Comparison of ENCODE assay signal across 21 mouse cellular contexts in the genomic region with DNA sequence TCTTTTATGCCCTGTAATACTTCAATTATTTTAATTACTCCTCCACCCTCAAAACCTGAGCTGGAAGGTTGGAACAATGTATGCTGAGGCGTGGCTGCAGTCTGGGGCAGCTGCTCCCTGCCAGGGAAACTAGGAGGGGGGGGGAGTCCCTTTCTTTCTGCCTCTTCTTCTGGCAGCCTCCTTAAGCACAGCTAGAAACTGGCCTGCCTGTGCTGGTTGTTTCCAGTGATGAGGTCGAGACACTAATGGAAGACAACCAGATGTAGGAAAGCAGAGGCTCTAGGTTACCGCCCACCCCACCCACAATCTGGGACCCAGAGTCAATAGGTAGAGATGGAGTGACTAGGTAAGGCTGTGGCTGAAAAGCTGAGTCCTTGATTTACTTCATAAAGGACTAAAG. TPM values are rescaled to one million over a fixed set of nuclear protein-coding genes. Genes with fewer than 3 reads are reported as not detected.
DNase-seq lines count a peak whose midpoint lies in the region; ATAC-seq and TF ChIP-seq lines count a peak whose summit lies in the region.
"Had no signal": no experiment of that assay in that cellular context is flagged by ENCODE, and none has a peak within 500 bp of the region (broad histone marks: within the 10 kb centered on the region; RNA-seq: fewer than 3 reads in every experiment).

No protein-coding gene starts in this region.

- H3K4me3 ChIP-seq in kidney, postnatal 0 days (replicated peaks; ENCODE audit: low read depth, low read length), result no peak overlapping the region
- H3K4me3 ChIP-seq in embryonic facial prominence, embryonic 14.5 days (ENCODE audit: low read depth, low read length), result no peak overlapping the region
- no peak overlapping the region for H3K4me3 ChIP-seq in stomach, postnatal 0 days (ENCODE audit: low read depth, low read length)
- H3K4me3 ChIP-seq in midbrain, embryonic 16.5 days (ENCODE audit: low read depth, low read length), result no peak overlapping the region
- H3K4me3 ChIP-seq: erythroblast, embryonic 14.5 days; hindbrain, embryonic 10.5 days; liver, embryonic 15.5 days; midbrain, embryonic 10.5 days had no signal

- DNase-seq in kidney, postnatal 0 days (ENCODE audit: low spot score), result no peak
- DNase-seq in kidney, adult 8-10 months, result no peak
- peak; percentile 98 for DNase-seq in R1 (ENCODE audit: low read depth, low spot score)
- peak; percentile 36 for DNase-seq in embryonic facial prominence, embryonic 14.5 days (ENCODE audit: low spot score)
- DNase-seq in stomach, postnatal 0 days (ENCODE audit: low spot score), result no peak
- no peak for DNase-seq in T-cell, adult 2 months (ENCODE audit: low spot score)
- no peak for DNase-seq in frontal cortex, postnatal 14 days (ENCODE audit: low spot score in 2 of 2)
- DNase-seq: adrenal gland, postnatal 10 days; cerebellum, postnatal 25 days; gastrocnemius, postnatal 36 days; retina, postnatal 1 day; thymus, postnatal 4 days had no signal

- H3K4me1 ChIP-seq in kidney, postnatal 0 days (replicated peaks; ENCODE audit: insufficient read depth, low read length), result no peaks in the 10 kb centered on the region
- H3K4me1 ChIP-seq in embryonic facial prominence, embryonic 14.5 days (ENCODE audit: control insufficient read depth, insufficient read depth, low read length), result peaks cover 9% of the 10 kb centered on the region
- H3K4me1 ChIP-seq in stomach, postnatal 0 days (replicated peaks; ENCODE audit: control insufficient read depth, insufficient read depth), result no peaks in the 10 kb centered on the region
- H3K4me1 ChIP-seq in midbrain, embryonic 16.5 days (ENCODE audit: control insufficient read depth, insufficient read depth, low read length), result peaks cover 6% of the 10 kb centered on the region; the same call in 1 of the 2 replicates

- ATAC-seq in kidney, postnatal 0 days (replicated peaks; ENCODE audit: low FRiP score, low read depth), result no peak
- ATAC-seq in embryonic facial prominence, embryonic 14.5 days (ENCODE audit: low read depth), result peak; percentile 39; the same call in 1 of the 2 replicates
- no peak for ATAC-seq in stomach, postnatal 0 days (ENCODE audit: low FRiP score, low TSS enrichment)
- no peak for ATAC-seq in midbrain, embryonic 16.5 days
- ATAC-seq: forebrain, embryonic 14.5 days; hindbrain, postnatal 0 days had no signal

- WGBS in kidney, postnatal 0 days, result 37% methylated on average over 3 of the region's 3 CpGs
- 47% methylated on average over 3 of the region's 3 CpGs for WGBS in embryonic facial prominence, embryonic 14.5 days
- WGBS in stomach, postnatal 0 days, result 41% methylated on average over 3 of the region's 3 CpGs
- whole genome bisulfite sequencing in midbrain, embryonic 16.5 days, result 30% methylated on average over 3 of the region's 3 CpGs

- no peaks in the 10 kb centered on the region for H3K9me3 ChIP-seq in kidney, postnatal 0 days (replicated peaks; ENCODE audit: low read length)
- no peaks in the 10 kb centered on the region for H3K9me3 ChIP-seq in embryonic facial prominence, embryonic 14.5 days (ENCODE audit: control insufficient read depth, low read length)
- no peaks in the 10 kb centered on the region for H3K9me3 ChIP-seq in stomach, postnatal 0 days (ENCODE audit: control insufficient read depth, low read length)
- no peaks in the 10 kb centered on the region for H3K9me3 ChIP-seq in midbrain, embryonic 16.5 days (replicated peaks; ENCODE audit: control insufficient read depth, low read length, poor library complexity, severe bottlenecking)
- H3K9me3 ChIP-seq: hindbrain, embryonic 10.5 days; liver, embryonic 15.5 days; midbrain, embryonic 10.5 days had no signal

- TF ChIP-seq CTCF in kidney, postnatal 0 days (IDR thresholded peaks at IDR 0.05; ENCODE audit: low read depth), result no peak
- no peak for TF ChIP-seq CTCF in stomach, postnatal 0 days (IDR thresholded peaks at IDR 0.05; ENCODE audit: low read depth)

- no peaks in the 10 kb centered on the region for H3K36me3 ChIP-seq in kidney, postnatal 0 days (ENCODE audit: insufficient read depth, low read length)
- no peaks in the 10 kb centered on the region for H3K36me3 ChIP-seq in embryonic facial prominence, embryonic 14.5 days (ENCODE audit: control insufficient read depth, insufficient read depth, low read length)
- no peaks in the 10 kb centered on the region for H3K36me3 ChIP-seq in stomach, postnatal 0 days (ENCODE audit: control insufficient read depth, insufficient read depth, low read length)
- no peaks in the 10 kb centered on the region for H3K36me3 ChIP-seq in midbrain, embryonic 16.5 days (ENCODE audit: control insufficient read depth, insufficient read depth, low read length)
- H3K36me3 ChIP-seq: hindbrain, embryonic 10.5 days; liver, embryonic 15.5 days; midbrain, embryonic 10.5 days had no signal

- no peak for TF ChIP-seq EP300 in stomach, postnatal 0 days (optimal IDR thresholded peaks at IDR 0.05)

- H3K4me2 ChIP-seq in kidney, postnatal 0 days (ENCODE audit: low read length), result no peak overlapping the region
- H3K4me2 ChIP-seq in embryonic facial prominence, embryonic 14.5 days (ENCODE audit: low read depth, low read length), result no peak overlapping the region
- no peak overlapping the region for H3K4me2 ChIP-seq in stomach, postnatal 0 days (replicated peaks; ENCODE audit: low read depth)
- no peak overlapping the region for H3K4me2 ChIP-seq in midbrain, embryonic 16.5 days (ENCODE audit: low read length)
- H3K4me2 ChIP-seq: liver, embryonic 15.5 days had no signal

- no peak overlapping the region for H3K9ac ChIP-seq in kidney, postnatal 0 days (ENCODE audit: low read depth, low read length)
- H3K9ac ChIP-seq in embryonic facial prominence, embryonic 14.5 days (ENCODE audit: low read depth, low read length), result no peak overlapping the region
- H3K9ac ChIP-seq in stomach, postnatal 0 days (ENCODE audit: low read length), result no peak overlapping the region
- no peak overlapping the region for H3K9ac ChIP-seq in midbrain, embryonic 16.5 days (ENCODE audit: low read depth, low read length)
- H3K9ac ChIP-seq: liver, embryonic 15.5 days had no signal

- no peaks in the 10 kb centered on the region for H3K27me3 ChIP-seq in kidney, postnatal 0 days (ENCODE audit: insufficient read depth, low read length)
- H3K27me3 ChIP-seq in embryonic facial prominence, embryonic 14.5 days (replicated peaks; ENCODE audit: control insufficient read depth, insufficient read depth, low read length), result no peaks in the 10 kb centered on the region
- no peaks in the 10 kb centered on the region for H3K27me3 ChIP-seq in stomach, postnatal 0 days (ENCODE audit: control insufficient read depth, insufficient read depth, low read length)
- peaks cover 10% of the 10 kb centered on the region for H3K27me3 ChIP-seq in midbrain, embryonic 16.5 days (ENCODE audit: control insufficient read depth, insufficient read depth, low read depth, low read length)

- H3K27ac ChIP-seq in kidney, postnatal 0 days, result 0 out of 2 replicates have a peak overlapping the region, but pooled peaks have one; percentile 22
- H3K27ac ChIP-seq in embryonic facial prominence, embryonic 14.5 days (replicated peaks; ENCODE audit: low read depth, low read length), result no peak overlapping the region
- H3K27ac ChIP-seq in stomach, postnatal 0 days (replicated peaks), result peak overlapping the region; percentile 77
- H3K27ac ChIP-seq in midbrain, embryonic 16.5 days (ENCODE audit: low read length), result no peak overlapping the region
- H3K27ac ChIP-seq: hindbrain, embryonic 10.5 days; hindbrain, postnatal 0 days; liver, embryonic 15.5 days; macrophage; midbrain, embryonic 10.5 days had no signal

RNA-seq across cellular contexts. Expression of a gene that starts 5.8 kb away (rescaled TPM):
- polyA plus RNA-seq in kidney, postnatal 0 days (2015; fragmentation: Nextera tagmentation; extraction: Ambion mirVana), result 1.0 and 1.3 TPM in 2 replicates
- polyA plus RNA-seq in embryonic facial prominence, embryonic 14.5 days (2014; fragmentation: Nextera tagmentation; extraction: Ambion mirVana), result 2.9 and 3.6 TPM in 2 replicates
- polyA plus RNA-seq in stomach, postnatal 0 days (2015; fragmentation: Nextera tagmentation; extraction: Ambion mirVana), result 5.5 and 6.2 TPM in 2 replicates
- 2.9 and 3.2 TPM in 2 replicates for polyA plus RNA-seq in midbrain, embryonic 16.5 days (2015; fragmentation: Nextera tagmentation; extraction: Ambion mirVana)
- polyA plus RNA-seq: erythroblast, embryonic 14.5 days had no signal

RNA-seq across cellular contexts. Expression of a gene that starts 20.5 kb away (rescaled TPM):
- polyA plus RNA-seq in kidney, postnatal 0 days (2015; fragmentation: Nextera tagmentation; extraction: Ambion mirVana), result 38.7 and 39.1 TPM in 2 replicates
- 45.1 and 48.9 TPM in 2 replicates for polyA plus RNA-seq in embryonic facial prominence, embryonic 14.5 days (2014; fragmentation: Nextera tagmentation; extraction: Ambion mirVana)
- polyA plus RNA-seq in stomach, postnatal 0 days (2015; fragmentation: Nextera tagmentation; extraction: Ambion mirVana), result 23.4 and 27.1 TPM in 2 replicates
- polyA plus RNA-seq in midbrain, embryonic 16.5 days (2015; fragmentation: Nextera tagmentation; extraction: Ambion mirVana), result 38.7 and 41.6 TPM in 2 replicates

RNA-seq across cellular contexts. Expression of a gene that starts 30.3 kb away (rescaled TPM):
- polyA plus RNA-seq in kidney, postnatal 0 days (2015; fragmentation: Nextera tagmentation; extraction: Ambion mirVana), result 0.42 and 0.59 TPM in 2 replicates
- polyA plus RNA-seq in embryonic facial prominence, embryonic 14.5 days (2014; fragmentation: Nextera tagmentation; extraction: Ambion mirVana), result 6.4 and 8.1 TPM in 2 replicates
- 0.28 and 0.42 TPM in 2 replicates for polyA plus RNA-seq in stomach, postnatal 0 days (2015; fragmentation: Nextera tagmentation; extraction: Ambion mirVana)
- 1.1 and 1.2 TPM in 2 replicates for polyA plus RNA-seq in midbrain, embryonic 16.5 days (2015; fragmentation: Nextera tagmentation; extraction: Ambion mirVana)
- polyA plus RNA-seq: erythroblast, embryonic 14.5 days had no signal

RNA-seq across cellular contexts. Expression of a gene that starts 32.7 kb away (rescaled TPM):
- polyA plus RNA-seq in kidney, postnatal 0 days (2015; fragmentation: Nextera tagmentation; extraction: Ambion mirVana), result 8.2 and 9.5 TPM in 2 replicates
- polyA plus RNA-seq in embryonic facial prominence, embryonic 14.5 days (2014; fragmentation: Nextera tagmentation; extraction: Ambion mirVana), result 9.5 and 11.8 TPM in 2 replicates
- 7.5 and 8.2 TPM in 2 replicates for polyA plus RNA-seq in stomach, postnatal 0 days (2015; fragmentation: Nextera tagmentation; extraction: Ambion mirVana)
- 16.0 and 17.2 TPM in 2 replicates for polyA plus RNA-seq in midbrain, embryonic 16.5 days (2015; fragmentation: Nextera tagmentation; extraction: Ambion mirVana)

RNA-seq across cellular contexts. Expression of a gene that starts 40.4 kb away (rescaled TPM):
- polyA plus RNA-seq in kidney, postnatal 0 days (2015; fragmentation: Nextera tagmentation; extraction: Ambion mirVana), result 0.06 TPM in 1 of 2 replicates, not detected in the other
- polyA plus RNA-seq in embryonic facial prominence, embryonic 14.5 days (2014; fragmentation: Nextera tagmentation; extraction: Ambion mirVana), result 0.33 and 0.47 TPM in 2 replicates
- polyA plus RNA-seq in stomach, postnatal 0 days (2015; fragmentation: Nextera tagmentation; extraction: Ambion mirVana), result 0.04 and 0.05 TPM in 2 replicates
- 0.07 and 0.24 TPM in 2 replicates for polyA plus RNA-seq in midbrain, embryonic 16.5 days (2015; fragmentation: Nextera tagmentation; extraction: Ambion mirVana)
- polyA plus RNA-seq: hindbrain, postnatal 0 days; kidney, embryonic 14.5 days; liver, embryonic 15.5 days; macrophage had no signal

Comparison
In these comparisons a context has a peak if more than half of its experiments do, and no peak if none do; other contexts are left out.
1. DNase-seq: peak in R1 (single experiment) and embryonic facial prominence, embryonic 14.5 days (single experiment); none in kidney, postnatal 0 days (single experiment), kidney, adult 8-10 months (0 of 2), stomach, postnatal 0 days (single experiment), T-cell, adult 2 months (single experiment) and frontal cortex, postnatal 14 days (0 of 2).
2. H3K27ac ChIP-seq: peak in kidney, postnatal 0 days (single experiment) and stomach, postnatal 0 days (single experiment); none in embryonic facial prominence, embryonic 14.5 days (single experiment) and midbrain, embryonic 16.5 days (single experiment).